Comparison of ENCODE assay signal across 9 mouse cellular contexts in the genomic region with DNA sequence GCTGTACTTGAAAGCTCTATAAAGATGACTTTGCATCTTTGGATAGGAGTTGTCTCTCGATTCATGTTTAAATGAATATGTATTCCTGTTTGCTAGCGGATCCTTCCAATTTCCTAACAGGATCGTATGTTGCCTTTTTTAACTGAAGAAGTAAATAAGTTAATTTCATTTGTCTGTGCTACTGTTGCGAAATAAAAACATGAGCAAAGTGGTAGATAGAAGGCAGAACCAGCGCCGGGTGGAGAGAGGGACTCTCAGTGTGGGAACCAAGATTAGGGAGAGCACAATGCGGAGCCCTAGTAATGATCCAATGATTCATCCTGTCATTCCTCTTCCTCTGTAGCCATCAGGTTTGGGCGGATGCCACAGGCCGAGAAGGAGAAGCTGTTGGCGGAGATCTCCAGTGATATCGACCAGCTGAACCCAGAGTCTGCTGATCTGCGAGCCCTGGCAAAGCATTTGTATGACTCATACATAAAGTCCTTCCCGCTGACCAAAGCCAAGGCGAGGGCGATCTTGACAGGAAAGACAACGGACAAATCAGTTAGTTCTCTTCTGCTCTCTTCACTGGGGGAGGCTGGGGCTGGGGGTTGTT.
DNase-seq lines count a peak whose midpoint lies in the region; ATAC-seq and TF ChIP-seq lines count a peak whose summit lies in the region.
"Had no signal": no experiment of that assay in that cellular context is flagged by ENCODE, and none has a peak within 500 bp of the region (broad histone marks: within the 10 kb centered on the region; RNA-seq: fewer than 3 reads in every experiment).

No protein-coding gene starts in this region.

- H3K27me3 ChIP-seq in cerebellum, adult 2 months (ENCODE audit: control insufficient read depth, insufficient read depth, low read length), result no peaks in the 10 kb centered on the region
- no peaks in the 10 kb centered on the region for H3K27me3 ChIP-seq in lung, embryonic 15.5 days
- H3K27me3 ChIP-seq in hindbrain, embryonic 11.5 days (ENCODE audit: control insufficient read depth, insufficient read depth, low read length), result no peaks in the 10 kb centered on the region
- H3K27me3 ChIP-seq: heart, embryonic 15.5 days had no signal

- H3K27ac ChIP-seq in cerebellum, adult 2 months (ENCODE audit: insufficient read depth, low read length), result no peak overlapping the region
- H3K27ac ChIP-seq in lung, embryonic 15.5 days, result peak overlapping the region; percentile 78
- no peak overlapping the region for H3K27ac ChIP-seq in hindbrain, embryonic 11.5 days (ENCODE audit: low read depth, low read length)
- H3K27ac ChIP-seq: heart, embryonic 15.5 days had no signal

- peak; percentile 94 for DNase-seq in NIH3T3 (ENCODE audit: low read depth)
- peak; percentile 83 to 93 for DNase-seq in cerebellum, adult 2 months
- DNase-seq in heart, postnatal 10 days, result peak; percentile 73
- DNase-seq in urinary bladder, postnatal 25 days (ENCODE audit: low spot score), result peak; percentile 75
- DNase-seq in embryo, embryonic 10 days (ENCODE audit: low spot score), result no peak
- DNase-seq in layer of hippocampus, adult 18-20 months (ENCODE audit: low spot score in 2 of 2), result no peak
- DNase-seq in hindbrain, embryonic 11.5 days (ENCODE audit: low spot score), result no peak

- peak; percentile 86 for ATAC-seq in lung, embryonic 15.5 days (ENCODE audit: borderline replicate concordance, extremely low read depth, low FRiP score, low TSS enrichment)
- ATAC-seq in hindbrain, embryonic 11.5 days (ENCODE audit: low FRiP score), result no peak

- H3K4me2 ChIP-seq in lung, embryonic 15.5 days, result peak overlapping the region; percentile 25; the same call in 1 of the 2 replicates
- no peak overlapping the region for H3K4me2 ChIP-seq in hindbrain, embryonic 11.5 days (replicated peaks; ENCODE audit: low read depth, low read length)
- H3K4me2 ChIP-seq: heart, embryonic 15.5 days had no signal

- TF ChIP-seq POLR2A in cerebellum, adult 2 months (IDR thresholded peaks at IDR 0.05; ENCODE audit: borderline replicate concordance, insufficient read depth, low read length), result no peak

- WGBS in cerebellum, adult 2 months, result 33% methylated on average over 16 of the region's 16 CpGs
- WGBS in lung, embryonic 15.5 days, result 42% methylated on average over 16 of the region's 16 CpGs
- 88% methylated on average over 16 of the region's 16 CpGs for WGBS in hindbrain, embryonic 11.5 days

- no peak overlapping the region for H3K4me3 ChIP-seq in cerebellum, adult 2 months (replicated peaks; ENCODE audit: insufficient read depth, low read depth, low read length)
- H3K4me3 ChIP-seq in lung, embryonic 15.5 days, result no peak overlapping the region
- H3K4me3 ChIP-seq in hindbrain, embryonic 11.5 days (ENCODE audit: low read depth, low read length), result no peak overlapping the region
- H3K4me3 ChIP-seq: heart, embryonic 15.5 days had no signal

- intact Hi-C loops in heart, postnatal 10 days (cut with DNase I), result no loop called here

- H3K4me1 ChIP-seq in cerebellum, adult 2 months (ENCODE audit: control insufficient read depth, insufficient read depth, low read length), result no peaks in the 10 kb centered on the region; the same call in 1 of the 2 replicates
- H3K4me1 ChIP-seq in lung, embryonic 15.5 days, result peaks cover 31% of the 10 kb centered on the region
- no peaks in the 10 kb centered on the region for H3K4me1 ChIP-seq in hindbrain, embryonic 11.5 days (replicated peaks; ENCODE audit: control insufficient read depth, insufficient read depth, low read length)
- H3K4me1 ChIP-seq: heart, embryonic 15.5 days had no signal

- no peaks in the 10 kb centered on the region for H3K9me3 ChIP-seq in lung, embryonic 15.5 days
- no peaks in the 10 kb centered on the region for H3K9me3 ChIP-seq in hindbrain, embryonic 11.5 days (ENCODE audit: control insufficient read depth, low read length)
- H3K9me3 ChIP-seq: heart, embryonic 15.5 days had no signal

- H3K36me3 ChIP-seq in lung, embryonic 15.5 days, result no peaks in the 10 kb centered on the region
- no peaks in the 10 kb centered on the region for H3K36me3 ChIP-seq in hindbrain, embryonic 11.5 days (ENCODE audit: control insufficient read depth, insufficient read depth, low read length)
- H3K36me3 ChIP-seq: heart, embryonic 15.5 days had no signal

- TF ChIP-seq CTCF in cerebellum, adult 2 months (IDR thresholded peaks at IDR 0.05; ENCODE audit: borderline replicate concordance, insufficient read depth, low read depth, low read length), result no peak

- no peak overlapping the region for H3K9ac ChIP-seq in lung, embryonic 15.5 days
- H3K9ac ChIP-seq in hindbrain, embryonic 11.5 days (ENCODE audit: low read depth, low read length), result no peak overlapping the region
- H3K9ac ChIP-seq: heart, embryonic 15.5 days had no signal

Comparison
In these comparisons a context has a peak if more than half of its experiments do, and no peak if none do; other contexts are left out.
1. DNase-seq: peak in NIH3T3 (single experiment), cerebellum, adult 2 months (2 of 2), heart, postnatal 10 days (2 of 2) and urinary bladder, postnatal 25 days (single experiment); none in embryo, embryonic 10 days (single experiment), layer of hippocampus, adult 18-20 months (0 of 2) and hindbrain, embryonic 11.5 days (single experiment).